Mouse (Mus musculus): ENCODE measurements around the gene Zmat5. TPM values are rescaled to one million over a fixed set of nuclear protein-coding genes. Genes with fewer than 3 reads are reported as not detected.

Zmat5 gene
- polyA plus RNA-seq, 1 experiment from 2014 or later = 65.3 TPM

DNA sequence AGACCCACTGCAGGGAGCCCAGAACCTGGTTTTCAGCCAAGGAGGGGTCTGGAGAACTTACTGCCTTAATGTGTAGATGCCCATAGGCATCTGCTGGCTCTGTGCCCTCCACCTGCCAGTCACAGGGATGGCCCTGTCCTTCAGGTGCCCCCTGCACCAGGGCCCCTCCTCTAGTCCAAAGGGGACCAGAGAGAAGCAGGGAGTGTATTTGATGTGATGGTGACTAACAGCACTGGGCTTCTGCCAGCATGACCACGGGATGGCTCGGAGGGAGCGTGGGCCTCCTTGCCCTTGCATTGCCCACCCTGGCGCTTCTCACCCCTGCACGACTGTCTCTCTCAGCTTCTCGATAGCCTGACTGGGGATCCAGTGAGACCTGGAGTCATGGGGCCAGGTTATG is 40.2 kb downstream of the Zmat5 start:
- Histone ChIP-seq H3K27ac (no peak overlapping the region), H3K36me3 (no peaks in the 10 kb centered on the region), H3K27me3 (peaks cover 80% of the 10 kb centered on the region), H3K4me1 (peaks cover 18% of the 10 kb centered on the region), H3K4me3 (no peak overlapping the region), H3K9me3 (no peaks in the 10 kb centered on the region), H3K9ac (no peak overlapping the region; the same call in 1 of the 2 replicates), H3K4me2 (replicated peaks) (no peak overlapping the region)
- WGBS = 69% methylated on average over 6 of the region's 6 CpGs
- no peak for ATAC-seq (ENCODE audit: insufficient number of reproducible peaks, insufficient read depth, low FRiP score, low TSS enrichment)

DNA sequence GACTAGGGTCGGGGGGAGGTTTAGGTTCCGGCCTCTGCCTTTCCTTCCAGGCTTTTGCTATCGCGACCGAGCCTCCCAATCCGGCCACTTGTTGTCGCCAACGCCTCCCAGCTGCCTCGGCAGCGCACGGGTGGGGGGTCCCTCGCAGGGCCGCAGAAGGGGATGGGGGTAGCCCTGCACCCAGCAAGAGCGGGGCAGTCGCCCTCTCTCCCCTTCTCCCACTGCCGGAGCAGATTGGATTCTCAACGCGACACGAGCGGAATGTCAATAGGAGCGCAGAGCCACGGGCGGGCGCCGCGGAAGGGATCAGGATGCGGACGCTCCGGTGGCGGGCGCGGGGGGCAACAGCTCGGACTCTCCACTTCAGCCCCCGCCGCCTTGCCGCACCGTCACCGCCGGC is 41.5 kb downstream of the Zmat5 start:
- Histone ChIP-seq H3K4me3 (peak overlapping the region; percentile 55), H3K27ac (no peak overlapping the region), H3K36me3 (no peaks in the 10 kb centered on the region), H3K4me1 (peaks cover 18% of the 10 kb centered on the region), H3K4me2 (replicated peaks) (peak overlapping the region; percentile 99), H3K9me3 (no peaks in the 10 kb centered on the region), H3K27me3 (peaks cover 86% of the 10 kb centered on the region), H3K9ac (peak overlapping the region; percentile 43)
- WGBS = under 1% methylated on average over 39 of the region's 39 CpGs
- ATAC-seq (ENCODE audit: insufficient number of reproducible peaks, insufficient read depth, low FRiP score, low TSS enrichment) = no peak

DNA sequence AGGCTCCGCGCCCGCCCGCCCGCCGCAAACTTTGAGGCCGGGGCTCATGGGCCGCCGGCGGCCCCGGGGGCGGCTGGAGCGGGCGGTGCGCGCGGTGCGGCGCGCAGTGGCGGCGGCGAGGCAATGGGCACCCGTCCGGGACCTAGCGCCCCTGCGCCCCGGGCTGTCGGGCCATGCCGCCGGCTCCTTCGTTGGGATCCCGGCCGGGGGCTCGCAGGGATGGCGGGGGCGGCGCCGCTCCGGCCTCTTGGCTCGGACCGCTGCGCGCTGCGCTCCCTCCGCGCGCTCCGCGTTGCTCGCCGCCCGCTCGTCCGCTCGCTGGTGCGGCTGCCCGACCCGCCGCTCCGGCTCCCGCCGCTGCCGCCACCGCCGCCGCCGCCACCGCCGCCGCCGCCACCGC is 42.3 kb downstream of the Zmat5 start, which contains the start of gene Cabp7:
Cabp7 (minus strand) TSS at position 46 of the 400 bp plus-strand sequence.
- peaks cover 18% of the 10 kb centered on the region for H3K4me1 ChIP-seq
- H3K9me3 ChIP-seq = no peaks in the 10 kb centered on the region
- no peak for ATAC-seq (ENCODE audit: insufficient number of reproducible peaks, insufficient read depth, low FRiP score, low TSS enrichment)
- H3K27ac ChIP-seq = no peak within 1 kb of the TSS
- peak within 1 kb of the TSS; percentile 55 for H3K4me3 ChIP-seq
- H3K36me3 ChIP-seq = no peaks in the 10 kb centered on the region
- peak within 1 kb of the TSS; percentile 43 for H3K9ac ChIP-seq
- peaks cover 80% of the 10 kb centered on the region for H3K27me3 ChIP-seq
- peak within 1 kb of the TSS; percentile 99 for H3K4me2 ChIP-seq (replicated peaks)
- WGBS = under 1% methylated on average over 53 of the region's 73 CpGs

DNA sequence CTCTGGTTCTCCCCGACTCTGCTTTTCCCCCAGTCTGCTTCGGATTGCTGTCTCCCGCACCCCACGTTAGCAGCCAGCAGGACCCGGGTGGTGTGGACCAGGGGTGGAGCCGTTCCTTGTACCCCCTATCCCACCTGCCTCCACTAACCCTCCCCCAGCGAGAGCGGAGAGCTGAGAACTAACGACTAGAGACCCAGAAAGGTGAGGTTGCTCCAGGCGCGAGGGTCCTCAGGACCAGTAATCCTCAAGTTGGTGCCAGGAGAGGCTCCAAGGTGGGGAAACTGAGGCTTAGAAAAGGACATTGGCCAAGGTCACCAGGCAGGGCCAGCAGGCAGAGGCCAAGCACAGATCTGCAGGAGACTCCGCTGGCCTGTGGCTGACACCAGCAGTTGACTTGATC is 42.8 kb downstream of the Zmat5 start:
- Histone ChIP-seq H3K9me3 (no peaks in the 10 kb centered on the region), H3K27me3 (peaks cover 80% of the 10 kb centered on the region), H3K27ac (no peak overlapping the region), H3K4me2 (replicated peaks) (peak overlapping the region; percentile 99), H3K36me3 (no peaks in the 10 kb centered on the region), H3K9ac (no peak overlapping the region), H3K4me3 (peak overlapping the region; percentile 55), H3K4me1 (peaks cover 18% of the 10 kb centered on the region)
- ATAC-seq (ENCODE audit: insufficient number of reproducible peaks, insufficient read depth, low FRiP score, low TSS enrichment) = no peak
- under 1% methylated on average over 11 of the region's 12 CpGs for WGBS

DNA sequence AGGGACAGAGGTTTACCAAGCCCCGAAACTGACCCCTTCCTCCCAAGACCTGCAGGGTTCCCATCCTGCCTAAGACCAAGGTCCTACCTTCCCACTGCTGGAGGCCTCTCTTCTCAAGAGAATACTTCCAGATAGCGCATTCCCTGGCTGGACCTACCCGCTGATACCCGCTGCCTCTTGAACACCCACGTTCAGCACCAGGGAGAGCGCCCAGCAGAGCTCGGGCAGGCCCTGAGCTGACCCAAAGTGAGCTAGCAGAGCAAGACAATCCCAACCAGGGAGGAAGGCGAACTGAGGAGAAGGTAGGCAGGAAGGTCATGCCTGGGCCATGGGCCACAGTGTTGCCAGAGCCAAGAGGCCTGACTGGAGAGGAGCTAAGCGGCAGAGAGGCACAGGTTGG is 45.8 kb downstream of the Zmat5 start:
- H3K36me3 ChIP-seq = no peaks in the 10 kb centered on the region
- H3K4me3 ChIP-seq = no peak overlapping the region
- H3K9ac ChIP-seq = no peak overlapping the region
- H3K4me1 ChIP-seq = peaks cover 18% of the 10 kb centered on the region
- WGBS = 7% methylated on average over 9 of the region's 9 CpGs
- no peaks in the 10 kb centered on the region for H3K9me3 ChIP-seq
- peaks cover 50% of the 10 kb centered on the region for H3K27me3 ChIP-seq
- H3K4me2 ChIP-seq (replicated peaks) = no peak overlapping the region
- no peak for ATAC-seq (ENCODE audit: insufficient number of reproducible peaks, insufficient read depth, low FRiP score, low TSS enrichment)
- no peak overlapping the region for H3K27ac ChIP-seq

DNA sequence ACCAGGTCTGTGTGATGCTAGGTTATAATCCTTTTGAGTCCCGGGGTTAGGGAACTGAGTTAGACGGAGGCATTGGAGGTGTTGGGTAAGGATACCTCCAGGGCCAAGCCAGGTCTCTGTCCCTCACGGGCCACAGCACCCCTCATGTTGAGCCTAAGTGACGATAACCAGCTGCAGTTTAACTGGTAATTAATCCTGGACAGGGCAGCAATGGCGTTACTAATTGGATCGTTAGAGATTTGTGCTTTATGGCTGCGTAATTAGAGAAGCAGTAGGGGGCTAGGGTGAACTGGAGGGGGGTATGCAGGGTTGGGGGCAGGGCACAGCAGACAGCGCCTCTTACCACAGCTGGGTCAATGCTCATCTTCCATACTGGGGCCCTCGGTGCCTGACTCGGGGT is 48.4 kb downstream of the Zmat5 start:
- Histone ChIP-seq H3K4me1 (no peaks in the 10 kb centered on the region), H3K27ac (no peak overlapping the region), H3K4me2 (replicated peaks) (no peak overlapping the region), H3K36me3 (no peaks in the 10 kb centered on the region), H3K9me3 (no peaks in the 10 kb centered on the region), H3K27me3 (peaks cover 24% of the 10 kb centered on the region), H3K9ac (no peak overlapping the region), H3K4me3 (no peak overlapping the region)
- 40% methylated on average over 10 of the region's 10 CpGs for WGBS
- ATAC-seq (ENCODE audit: insufficient number of reproducible peaks, insufficient read depth, low FRiP score, low TSS enrichment) = no peak

DNA sequence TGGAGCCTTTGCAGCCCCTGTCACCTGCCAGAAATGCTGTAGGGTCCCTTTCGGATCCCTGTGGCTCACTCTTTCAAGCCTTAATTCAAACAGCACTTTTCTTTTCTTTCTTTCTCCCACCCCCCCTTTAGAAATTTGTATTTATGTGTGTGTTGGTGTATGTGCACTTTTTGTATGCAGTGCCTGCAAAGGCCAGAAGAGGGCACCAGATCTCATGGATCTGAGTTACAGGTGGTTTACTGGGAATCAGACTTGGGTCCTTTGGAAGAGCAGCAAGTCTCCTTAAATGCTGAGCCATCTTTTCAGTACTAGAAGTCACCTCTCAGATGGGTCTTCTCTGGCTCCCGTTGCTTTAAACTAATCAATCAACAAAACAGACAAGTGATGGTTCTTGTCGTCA is 49.6 kb downstream of the Zmat5 start:
- H3K4me2 ChIP-seq (replicated peaks) = no peak overlapping the region
- H3K4me1 ChIP-seq = no peaks in the 10 kb centered on the region
- no peak overlapping the region for H3K9ac ChIP-seq
- ATAC-seq (ENCODE audit: insufficient number of reproducible peaks, insufficient read depth, low FRiP score, low TSS enrichment) = no peak
- H3K27me3 ChIP-seq = peaks cover 12% of the 10 kb centered on the region
- H3K4me3 ChIP-seq = no peak overlapping the region
- H3K9me3 ChIP-seq = no peaks in the 10 kb centered on the region
- H3K27ac ChIP-seq = no peak overlapping the region
- no peaks in the 10 kb centered on the region for H3K36me3 ChIP-seq
- 91% methylated on average over 3 of the region's 3 CpGs for WGBS

DNA sequence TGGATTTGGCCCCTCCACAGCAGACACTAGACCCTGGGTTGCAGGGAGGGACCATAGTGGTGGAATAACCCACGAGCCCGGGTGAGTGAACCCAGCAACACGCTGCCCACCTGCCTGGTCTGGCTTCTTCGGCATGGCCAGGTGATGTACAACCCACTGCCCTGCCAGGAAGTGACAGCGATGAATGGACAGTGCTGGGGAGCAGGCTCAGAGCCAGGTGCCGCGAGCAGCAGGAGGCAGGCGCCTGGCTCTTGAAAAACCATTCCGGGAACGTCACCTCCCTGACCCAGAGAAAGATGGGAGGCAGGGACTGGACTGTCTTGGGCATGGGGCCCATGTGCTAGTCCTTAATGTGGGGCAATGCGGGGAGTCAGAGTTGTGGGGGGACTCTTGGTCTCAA is 50.4 kb downstream of the Zmat5 start:
- no peak overlapping the region for H3K9ac ChIP-seq
- H3K27me3 ChIP-seq = peaks cover 4% of the 10 kb centered on the region
- WGBS = 83% methylated on average over 11 of the region's 11 CpGs
- H3K4me2 ChIP-seq (replicated peaks) = no peak overlapping the region
- no peaks in the 10 kb centered on the region for H3K9me3 ChIP-seq
- no peaks in the 10 kb centered on the region for H3K36me3 ChIP-seq
- ATAC-seq (ENCODE audit: insufficient number of reproducible peaks, insufficient read depth, low FRiP score, low TSS enrichment) = no peak
- no peaks in the 10 kb centered on the region for H3K4me1 ChIP-seq
- H3K27ac ChIP-seq = no peak overlapping the region
- no peak overlapping the region for H3K4me3 ChIP-seq

DNA sequence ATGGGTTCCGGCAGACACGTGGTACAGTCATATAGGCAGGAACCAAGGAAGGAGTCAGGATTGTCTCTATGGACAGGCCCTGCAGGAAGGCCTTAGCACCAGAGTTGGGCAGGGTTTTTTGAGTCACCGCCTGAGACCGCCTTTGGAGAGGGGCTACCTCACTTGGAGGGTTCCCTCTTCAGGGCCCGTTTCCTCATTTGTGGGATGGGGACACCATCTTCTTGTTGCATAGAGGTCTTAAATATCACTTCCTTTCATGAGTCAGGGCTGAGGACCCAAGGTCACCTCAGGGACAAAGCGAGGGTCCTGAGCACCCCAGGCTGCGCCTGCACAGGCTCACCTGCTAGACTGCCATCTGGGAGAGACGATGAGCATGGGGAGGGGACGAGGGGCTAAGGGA is 52.0 kb downstream of the Zmat5 start:
- no peak overlapping the region for H3K4me3 ChIP-seq
- H3K27me3 ChIP-seq = peaks cover 6% of the 10 kb centered on the region; the same call in 1 of the 2 replicates
- no peak overlapping the region for H3K9ac ChIP-seq
- no peaks in the 10 kb centered on the region for H3K4me1 ChIP-seq
- no peak overlapping the region for H3K27ac ChIP-seq
- WGBS = 78% methylated on average over 9 of the region's 9 CpGs
- no peaks in the 10 kb centered on the region for H3K36me3 ChIP-seq
- no peak overlapping the region for H3K4me2 ChIP-seq (replicated peaks)
- no peak for ATAC-seq (ENCODE audit: insufficient number of reproducible peaks, insufficient read depth, low FRiP score, low TSS enrichment)
- H3K9me3 ChIP-seq = no peaks in the 10 kb centered on the region

DNA sequence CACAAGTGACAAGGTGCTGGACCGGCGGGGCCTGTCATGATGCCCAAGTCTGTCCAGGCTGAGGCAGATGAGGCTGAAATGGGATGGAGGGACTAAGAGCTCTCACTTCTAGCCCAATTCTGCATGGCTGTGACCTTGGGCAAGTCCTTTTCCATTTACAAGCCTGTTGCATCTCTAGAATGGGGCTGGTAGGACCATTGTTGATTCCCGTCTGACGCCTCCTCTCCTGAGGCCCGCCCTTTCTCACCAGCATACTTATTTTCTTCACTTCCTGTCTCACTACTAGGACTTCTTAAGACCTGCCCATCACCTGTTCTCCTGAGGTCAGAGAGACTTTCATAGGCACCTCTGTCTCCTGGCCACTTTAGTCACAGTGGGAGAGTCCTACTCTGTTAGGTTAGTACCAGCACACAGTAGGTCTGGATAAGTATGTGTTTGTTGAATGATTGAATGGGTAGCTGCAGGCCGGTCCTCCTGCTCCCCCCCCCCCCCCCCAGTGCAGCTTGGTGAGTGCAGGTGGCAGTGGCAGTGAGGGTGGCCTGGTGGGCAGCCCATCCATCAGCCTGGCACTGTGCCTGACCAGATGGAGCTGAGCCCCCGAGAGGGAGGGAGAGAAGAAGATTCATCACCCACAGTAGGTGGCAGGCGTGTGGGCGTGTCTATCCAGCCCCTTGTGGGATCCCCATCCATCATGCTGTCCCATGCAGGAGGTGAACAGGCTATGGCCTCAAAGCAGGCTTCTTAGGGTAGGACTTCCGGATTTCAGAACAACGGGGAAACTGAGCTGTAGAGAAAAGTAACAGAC is 52.7 kb downstream of the Zmat5 start:
- no peaks in the 10 kb centered on the region for H3K4me1 ChIP-seq
- no peaks in the 10 kb centered on the region for H3K9me3 ChIP-seq
- ATAC-seq (ENCODE audit: insufficient number of reproducible peaks, insufficient read depth, low FRiP score, low TSS enrichment) = no peak
- no peaks in the 10 kb centered on the region for H3K36me3 ChIP-seq
- H3K9ac ChIP-seq = no peak overlapping the region
- 64% methylated on average over 11 of the region's 11 CpGs for WGBS
- no peak overlapping the region for H3K4me3 ChIP-seq
- no peak overlapping the region for H3K4me2 ChIP-seq (replicated peaks)
- peaks cover 13% of the 10 kb centered on the region for H3K27me3 ChIP-seq
- no peak overlapping the region for H3K27ac ChIP-seq

DNA sequence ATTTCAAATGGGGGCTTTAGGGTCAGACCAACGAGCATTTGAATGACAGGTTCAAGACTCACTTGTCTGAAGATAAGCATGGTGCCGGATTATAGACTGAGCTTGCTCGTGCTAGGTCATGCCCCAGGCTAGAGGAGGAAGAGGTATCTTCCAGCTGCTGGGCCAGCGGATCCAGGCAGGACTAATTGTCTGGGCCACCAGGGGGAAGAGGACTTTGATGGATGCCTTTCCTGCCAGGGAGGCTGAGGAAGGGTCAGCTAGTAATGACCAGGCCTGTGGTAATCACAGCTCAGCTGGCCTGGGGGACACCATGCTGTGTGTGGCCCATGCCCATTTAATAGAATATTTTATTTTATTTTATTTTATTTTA is 53.3 kb downstream of the Zmat5 start:
- H3K4me3 ChIP-seq = no peak overlapping the region
- WGBS = 43% methylated on average over 4 of the region's 4 CpGs
- no peak for ATAC-seq (ENCODE audit: insufficient number of reproducible peaks, insufficient read depth, low FRiP score, low TSS enrichment)
- H3K27me3 ChIP-seq = peaks cover 18% of the 10 kb centered on the region
- H3K36me3 ChIP-seq = no peaks in the 10 kb centered on the region
- H3K9ac ChIP-seq = no peak overlapping the region
- no peak overlapping the region for H3K4me2 ChIP-seq (replicated peaks)
- H3K4me1 ChIP-seq = no peaks in the 10 kb centered on the region
- H3K9me3 ChIP-seq = no peaks in the 10 kb centered on the region
- no peak overlapping the region for H3K27ac ChIP-seq

DNA sequence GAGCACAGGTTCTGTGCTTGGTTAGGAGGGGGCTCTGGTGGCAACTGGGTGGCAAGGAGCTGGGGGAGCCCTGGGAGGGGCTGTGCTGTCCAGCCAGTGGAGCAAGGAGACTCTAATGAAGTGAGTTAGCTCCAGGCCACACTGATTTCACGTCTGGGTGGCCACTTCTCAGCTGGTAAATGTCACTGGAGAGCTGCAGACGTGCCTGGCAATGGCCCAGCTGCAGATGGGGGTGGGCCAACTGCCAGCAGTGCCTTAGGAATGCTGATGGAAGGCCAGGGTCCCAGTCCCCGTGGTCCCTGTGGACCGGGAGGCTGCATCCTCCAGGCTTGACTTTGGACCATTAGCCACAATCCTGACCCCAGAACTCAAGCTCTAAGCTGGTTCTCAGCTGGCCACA is 56.0 kb downstream of the Zmat5 start:
- Histone ChIP-seq H3K27me3 (peaks cover 21% of the 10 kb centered on the region), H3K4me2 (replicated peaks) (no peak overlapping the region), H3K27ac (no peak overlapping the region), H3K9me3 (no peaks in the 10 kb centered on the region), H3K9ac (no peak overlapping the region), H3K4me1 (no peaks in the 10 kb centered on the region), H3K4me3 (no peak overlapping the region), H3K36me3 (no peaks in the 10 kb centered on the region)
- no peak for ATAC-seq (ENCODE audit: insufficient number of reproducible peaks, insufficient read depth, low FRiP score, low TSS enrichment)
- WGBS = 30% methylated on average over 4 of the region's 4 CpGs
